Mouse (Mus musculus) left cerebral cortex, adult 9 months (tissue): ENCODE results near the gene Vangl2.

Experiments used
- DNase-seq, 2 experiments: peaks; one replicate each; pipeline ENCODE4 v3.0.0; 2022; ENCODE audit warnings: low spot score in 2 of 2

Vangl2 gene

GRCm38 (mm10) chr1:172027809-172028102 is 488 bp downstream of the Vangl2 start:
- no peak for DNase-seq

DNA sequence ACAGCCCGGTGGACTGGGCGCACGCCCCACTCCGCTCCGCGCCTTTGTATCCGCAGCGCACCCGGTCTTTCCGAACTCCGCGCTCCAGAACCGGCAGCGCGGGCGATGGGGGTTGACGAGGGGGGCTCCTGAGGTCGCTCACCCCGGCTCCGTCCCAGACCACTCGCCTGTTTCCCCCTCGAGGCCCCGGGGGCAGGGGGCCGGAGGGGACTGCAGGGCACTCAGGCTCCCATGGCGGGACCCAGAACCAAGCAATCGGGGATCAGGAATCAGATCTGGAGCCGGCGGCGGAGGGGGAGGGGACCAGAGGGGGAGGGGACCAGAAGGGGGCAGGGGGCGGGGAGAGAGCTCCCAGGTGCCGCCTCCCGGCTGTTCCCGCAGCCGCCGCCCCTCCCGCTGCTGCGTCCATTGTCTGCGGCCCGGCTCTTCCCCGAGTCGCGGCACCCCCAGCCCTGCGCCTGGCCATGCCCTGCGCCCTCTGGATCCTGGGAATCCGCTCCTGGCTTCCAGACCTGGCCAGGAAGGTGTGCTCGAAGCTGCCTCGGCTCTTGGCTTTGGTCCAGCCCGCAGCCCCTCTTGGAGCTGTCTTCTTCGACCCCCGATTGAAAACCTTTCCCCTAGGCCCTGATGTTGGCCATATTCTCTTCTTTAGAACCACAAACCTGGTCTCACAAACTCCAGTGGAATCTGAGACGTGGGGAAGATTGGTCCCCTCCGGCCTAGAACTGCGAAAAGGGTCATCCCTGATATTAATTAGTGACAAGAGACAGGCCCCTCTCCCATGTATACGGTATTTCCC is 1.0 kb downstream of the Vangl2 start:
- DNase-seq = peak in 1 of 2 experiments; percentile 72

DNA sequence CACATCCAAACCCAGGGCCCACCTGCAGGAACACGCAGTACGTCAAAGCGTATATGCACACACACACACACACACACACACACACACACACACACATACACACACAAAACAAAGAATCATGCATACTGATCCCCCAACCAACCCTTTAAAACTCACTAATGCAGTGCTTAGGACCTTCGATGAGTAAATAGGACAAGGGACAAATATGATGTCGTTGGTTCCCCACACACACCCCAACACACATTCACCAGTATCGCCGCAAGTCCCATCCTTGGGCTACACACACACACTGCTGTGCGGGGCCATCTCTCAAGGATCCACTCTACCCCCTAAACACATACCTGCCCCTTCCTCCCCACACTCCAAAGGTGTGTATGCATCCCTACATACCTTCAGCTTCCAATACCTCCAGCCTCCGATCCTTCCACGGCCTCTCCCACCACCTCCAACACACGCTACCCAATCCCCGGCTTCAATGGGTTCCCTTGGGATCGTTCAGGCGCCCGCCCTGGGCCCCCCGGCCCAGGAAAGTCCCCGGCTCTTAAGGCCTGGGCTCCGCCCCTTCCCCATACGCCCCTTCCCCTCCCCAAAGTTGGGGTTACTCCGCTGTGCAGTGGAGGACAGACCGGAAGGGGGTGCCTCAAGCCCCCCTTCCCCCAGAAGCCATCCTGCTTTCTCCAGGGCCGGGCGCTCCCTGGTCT is 1.9 kb downstream of the Vangl2 start:
- DNase-seq = no peak

DNA sequence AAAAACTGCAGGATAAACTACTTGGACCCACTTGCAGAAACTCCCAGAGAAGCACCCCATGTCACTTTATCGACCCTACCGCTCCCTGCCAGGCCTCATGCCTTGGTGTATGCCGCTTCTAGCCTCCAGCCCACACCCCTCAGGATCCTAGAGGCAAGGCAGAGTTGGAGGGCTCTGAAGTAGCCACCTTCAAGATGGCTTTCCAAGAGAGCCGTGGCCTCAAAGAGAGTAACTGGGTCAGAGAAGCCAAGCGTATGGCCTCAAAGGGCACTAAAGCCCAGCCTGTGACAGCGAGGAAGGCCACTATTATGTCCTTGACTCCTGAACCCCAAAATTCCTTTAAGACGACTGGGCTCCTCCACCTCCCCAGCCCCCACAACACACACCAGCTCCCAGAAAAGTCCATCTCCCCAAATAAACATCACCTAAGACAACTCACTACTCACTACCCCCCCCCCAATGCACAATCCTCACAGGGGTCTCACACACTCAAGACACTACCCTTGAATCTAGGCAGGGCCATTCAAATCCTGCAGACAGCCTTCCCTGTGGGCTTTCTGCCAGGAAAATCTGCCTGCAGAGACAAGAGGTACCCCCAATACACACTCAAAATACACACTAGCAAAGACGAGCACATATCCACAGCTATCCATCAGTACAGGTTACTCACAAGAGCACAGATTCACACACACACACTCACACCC is 2.9 kb downstream of the Vangl2 start:
- DNase-seq = no peak

- no peak for DNase-seq
These were observed 3.9 kb downstream of the Vangl2 start for GRCm38 (mm10) chr1:172024140-172024895.

DNA sequence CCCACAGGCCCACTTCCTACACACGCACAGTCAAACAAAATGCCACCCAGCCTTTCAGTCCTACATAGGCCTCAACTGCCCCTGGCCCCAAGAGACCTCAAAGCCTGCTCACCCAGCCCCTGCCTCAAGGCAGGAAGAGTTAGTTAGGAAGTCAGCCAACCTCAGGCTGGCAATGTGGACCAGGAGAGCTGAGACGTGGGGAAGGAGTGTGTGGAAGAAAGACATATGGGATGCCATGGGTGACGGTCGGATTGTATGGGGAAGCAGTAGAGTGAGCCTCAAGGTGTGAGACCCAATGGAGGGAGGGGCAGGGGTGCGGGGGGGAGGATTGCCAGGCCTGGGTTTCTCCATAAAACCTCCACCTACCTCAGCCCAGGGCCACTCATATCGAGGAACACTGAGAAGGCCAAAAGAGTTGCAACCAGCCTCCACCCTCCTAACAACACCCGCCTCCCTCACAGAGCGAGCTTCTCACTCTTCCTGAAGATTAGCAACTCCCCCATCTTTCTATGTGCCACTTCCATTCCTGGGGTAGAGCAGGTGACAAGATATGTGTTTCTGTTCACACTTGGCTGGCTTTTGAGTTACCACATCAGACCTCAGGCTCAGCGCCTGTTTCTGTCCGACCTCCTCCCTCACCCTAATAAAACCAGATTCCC is 8.3 kb downstream of the Vangl2 start:
- peak in 1 of 2 experiments; percentile 30 for DNase-seq

- no peak for DNase-seq
These were observed 8.9 kb downstream of the Vangl2 start for GRCm38 (mm10) chr1:172019339-172019738.

DNA sequence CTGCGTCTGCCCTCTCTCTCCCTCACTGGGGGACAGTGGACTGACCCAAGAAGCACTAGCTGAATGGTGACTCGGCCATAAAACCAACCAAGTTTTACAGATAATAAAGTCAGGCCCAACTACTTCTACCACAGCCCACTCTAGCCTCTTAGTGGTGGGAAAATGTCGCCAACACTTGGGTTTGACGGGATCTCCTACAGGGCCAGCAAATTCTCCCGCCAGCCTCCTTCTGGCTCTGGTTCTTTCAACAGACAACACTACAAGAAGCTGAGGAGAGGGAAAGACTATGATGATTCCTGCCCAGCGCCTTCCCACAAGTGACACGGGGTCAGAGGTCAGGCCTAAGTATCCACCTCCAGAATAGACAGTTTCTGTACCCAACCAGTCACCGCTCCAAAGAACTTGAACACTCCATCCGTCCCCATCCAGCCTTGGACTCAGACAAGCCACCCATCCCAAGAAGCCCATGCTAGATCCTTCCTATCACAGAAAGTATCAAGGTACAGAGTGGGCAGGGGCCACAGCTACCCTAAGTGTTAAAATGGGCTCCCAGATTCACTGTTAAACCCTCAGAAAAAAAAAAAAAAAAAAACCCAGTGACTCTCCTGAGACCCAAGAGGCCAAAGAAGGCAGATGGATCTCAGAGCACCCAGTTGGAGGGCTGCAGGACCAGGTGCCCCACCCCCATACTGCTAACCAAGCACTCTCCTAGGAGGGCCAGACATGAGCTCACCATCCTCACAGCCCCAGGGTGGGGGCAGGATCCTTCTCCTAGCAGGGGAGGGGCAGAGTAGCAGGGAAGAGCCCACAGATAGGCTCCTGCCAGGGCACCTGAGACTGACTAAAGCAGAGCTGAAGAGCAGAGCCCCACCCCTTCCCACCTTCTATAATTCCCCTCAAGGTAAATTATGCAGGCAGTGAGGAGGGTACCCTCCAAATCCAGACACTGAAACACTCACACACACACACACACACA is 9.6 kb downstream of the Vangl2 start:
- no peak for DNase-seq

GRCm38 (mm10) chr1:172017517-172018070 is 10.7 kb downstream of the Vangl2 start:
- DNase-seq = no peak

GRCm38 (mm10) chr1:172016660-172017516 is 11.4 kb downstream of the Vangl2 start:
- DNase-seq = no peak

- DNase-seq = no peak
These were observed 12.2 kb downstream of the Vangl2 start for GRCm38 (mm10) chr1:172016031-172016430.

DNA sequence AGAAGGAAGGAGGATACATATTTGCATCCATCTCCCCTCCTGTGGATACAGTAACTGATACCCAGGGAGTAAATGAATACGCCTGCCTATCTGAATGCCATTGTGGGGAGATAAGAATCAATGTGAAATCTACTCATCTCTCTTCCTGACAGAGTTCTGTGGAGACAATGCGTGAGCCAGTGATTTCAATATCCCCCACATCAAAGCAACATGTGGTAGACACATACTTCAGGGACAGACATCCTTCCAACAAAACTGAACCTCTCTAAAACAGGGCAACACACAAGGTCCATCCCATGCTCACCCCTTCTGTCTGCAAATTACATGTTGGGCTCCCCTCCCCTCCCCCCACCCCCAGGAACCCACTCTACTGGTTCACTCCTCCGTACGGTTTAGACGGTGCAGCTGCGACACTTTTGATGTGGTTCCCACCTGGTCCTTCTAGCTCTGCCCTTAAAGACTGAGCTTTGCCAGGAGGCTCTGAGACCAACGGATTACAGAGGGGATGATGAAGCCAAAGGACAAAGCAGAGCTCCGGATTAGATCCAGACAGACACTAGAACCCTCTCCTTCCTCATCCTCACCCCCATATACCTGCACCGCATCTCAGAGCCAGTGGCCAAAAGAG is 12.8 kb downstream of the Vangl2 start:
- DNase-seq = no peak

DNA sequence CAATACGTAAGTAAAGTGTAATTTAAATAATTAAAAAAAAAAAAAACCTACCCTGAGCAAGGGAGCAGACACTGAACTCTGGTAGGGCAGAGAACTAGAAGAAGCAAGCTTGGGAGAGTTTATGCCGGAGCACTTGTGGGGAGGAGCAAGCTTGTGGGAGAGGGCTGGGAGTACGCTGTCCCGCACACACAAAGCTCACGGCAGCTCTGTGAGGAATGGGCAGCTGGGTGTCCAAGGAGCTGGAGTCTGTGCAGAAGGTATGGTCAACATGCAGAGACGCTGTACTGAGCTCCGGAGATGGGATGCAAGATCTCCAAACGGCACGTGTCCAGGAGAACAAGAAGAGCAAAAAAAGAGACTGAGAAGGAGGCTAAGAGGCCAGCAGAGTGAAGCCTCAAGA is 13.5 kb downstream of the Vangl2 start:
- no peak for DNase-seq

DNA sequence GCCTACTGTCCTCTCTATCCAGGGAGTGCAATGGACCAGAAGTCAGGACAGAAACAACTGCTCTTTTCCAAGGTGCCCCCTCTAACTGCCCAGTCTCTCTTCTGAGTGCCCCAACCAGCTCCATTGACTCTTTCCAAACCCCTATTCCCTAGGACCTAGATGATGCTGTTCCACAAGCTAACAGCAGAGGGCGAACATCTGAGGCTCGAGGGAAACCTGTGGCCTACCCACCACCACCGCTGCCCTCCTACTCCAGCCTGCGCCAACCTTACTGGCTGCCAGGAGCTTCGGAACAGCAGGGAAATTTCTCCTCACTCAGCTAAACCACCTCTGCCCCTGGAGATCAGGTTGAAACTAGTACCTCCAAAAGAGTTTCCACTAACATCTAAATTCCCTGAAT is 16.2 kb downstream of the Vangl2 start:
- peak in 1 of 2 experiments; percentile 75 for DNase-seq

DNA sequence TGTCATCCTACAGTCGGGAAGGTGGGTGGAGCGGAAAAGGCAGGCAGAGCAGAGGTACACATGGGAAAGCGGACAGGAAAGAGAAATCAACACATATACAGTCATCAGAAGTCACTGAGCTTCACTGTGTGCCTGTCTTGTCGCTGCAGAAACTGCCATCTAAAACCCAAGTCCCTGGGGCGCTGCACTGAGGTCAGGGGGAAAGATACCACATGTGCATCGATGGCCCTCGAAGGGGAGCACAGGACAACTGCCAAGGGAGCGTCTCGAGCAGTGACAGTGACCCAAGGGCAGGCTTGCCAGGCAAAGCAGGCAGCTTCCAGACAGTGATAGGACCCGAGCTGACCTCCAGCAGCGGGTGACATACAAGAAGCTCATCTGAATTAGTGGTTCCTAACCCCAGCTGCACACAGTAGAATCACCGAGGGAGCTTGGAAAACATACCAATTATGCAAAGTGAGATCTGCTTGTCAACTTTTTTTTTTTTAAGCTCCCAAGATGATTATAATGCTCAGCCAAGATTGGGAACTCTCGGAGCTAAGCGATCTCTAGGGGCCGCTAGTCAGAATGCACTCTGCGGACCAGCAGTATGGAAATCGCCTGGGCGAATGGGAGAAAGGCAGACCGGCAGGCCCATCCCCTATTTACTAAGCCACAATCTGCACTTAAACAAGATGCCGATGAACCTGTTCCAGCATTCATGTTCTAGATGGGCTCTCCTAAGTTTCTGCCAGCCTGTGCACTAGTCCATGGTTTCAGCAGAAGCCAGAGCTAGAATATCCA is 18.0 kb downstream of the Vangl2 start:
- DNase-seq = no peak

DNA sequence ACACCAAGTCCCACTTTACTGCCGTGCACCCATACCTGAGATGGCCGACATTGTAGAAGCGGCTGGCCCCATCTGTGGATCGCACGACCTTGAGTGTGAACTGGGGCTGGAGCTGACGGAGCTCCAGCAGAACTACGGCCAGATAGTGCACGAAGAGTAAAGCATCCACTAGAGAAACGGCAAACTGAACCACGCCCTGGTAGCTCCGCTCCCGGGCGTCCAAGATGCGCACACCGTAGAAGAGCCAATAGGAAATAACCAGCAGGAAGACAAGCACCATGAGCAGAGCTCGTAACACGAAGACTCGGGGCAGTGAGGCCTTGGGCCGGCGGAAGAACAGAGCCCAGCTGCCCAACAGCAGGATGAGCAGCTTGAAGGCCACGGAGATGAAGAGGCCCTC is 18.8 kb downstream of the Vangl2 start:
- DNase-seq = no peak

DNA sequence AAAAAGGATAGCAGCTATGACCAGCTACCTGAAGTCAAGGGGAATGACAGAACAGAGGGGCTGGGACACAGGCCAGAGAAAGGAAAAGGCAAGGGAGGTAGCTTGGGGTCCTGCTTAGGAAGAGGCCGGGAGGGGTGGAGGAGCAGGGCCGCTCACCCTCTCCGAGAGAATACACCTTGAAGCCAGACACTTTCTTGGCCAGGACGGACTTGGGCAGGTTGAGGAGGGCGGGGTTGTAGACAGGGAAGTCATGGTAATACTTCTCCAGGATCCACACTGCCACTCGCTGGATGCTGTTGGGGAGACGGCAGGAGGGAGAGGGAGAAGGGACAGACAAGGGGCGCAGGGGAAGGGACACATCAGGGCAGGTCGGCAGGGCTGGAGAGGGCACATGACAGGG is 19.9 kb downstream of the Vangl2 start:
- DNase-seq = no peak

- DNase-seq = no peak
These were observed 20.5 kb downstream of the Vangl2 start for GRCm38 (mm10) chr1:172007761-172008160.
